Mouse (Mus musculus) stomach, embryonic 14.5 days (tissue): Measurements from ENCODE around the gene Scn1b. TPM values are rescaled to one million over a fixed set of nuclear protein-coding genes. Genes with fewer than 3 reads are reported as not detected.

Experiments used
- polyA plus RNA-seq: library from polyadenylated mRNA; unstranded; fragments of >200 nt; fragmentation: Nextera tagmentation; extraction: Ambion mirVana; gene quantifications from 2 replicates; pipeline ENCODE4 v1.2.1, GENCODE M21; 2014

Scn1b gene
- polyA plus RNA-seq, 1 experiment from 2014 or later, result 1.2 TPM

Other genes with a start within 250 kb of the Scn1b start
- 0.35 and 0.80 TPM in 2 replicates for gene Cd22, start 246.7 kb downstream of the Scn1b start, polyA plus RNA-seq
- 0.10 and 0.74 TPM in 2 replicates for gene Mag, start 212.1 kb downstream of the Scn1b start, polyA plus RNA-seq
- not detected in 2 replicates for gene Hamp2, start 202.3 kb downstream of the Scn1b start, polyA plus RNA-seq
- not detected in 2 replicates for gene Hamp, start 183.0 kb downstream of the Scn1b start, polyA plus RNA-seq
- 21.4 and 29.1 TPM in 2 replicates for gene Usf2, start 170.2 kb downstream of the Scn1b start, polyA plus RNA-seq
- 70.5 and 79.5 TPM in 2 replicates for gene Lsr, start 153.5 kb downstream of the Scn1b start, polyA plus RNA-seq
- 6.4 and 7.1 TPM in 2 replicates for gene Fam187b, start 153.2 kb downstream of the Scn1b start, polyA plus RNA-seq
- gene Fxyd5, start 84.5 kb downstream of the Scn1b start, polyA plus RNA-seq, result 19.9 and 20.2 TPM in 2 replicates
- gene Fxyd7, start 75.5 kb downstream of the Scn1b start, polyA plus RNA-seq, result 35.7 and 42.2 TPM in 2 replicates
- gene Fxyd1, start 69.8 kb downstream of the Scn1b start, polyA plus RNA-seq, result 86.7 and 99.3 TPM in 2 replicates
- gene Lgi4, start 67.7 kb downstream of the Scn1b start, polyA plus RNA-seq, result 0.78 and 1.7 TPM in 2 replicates
- gene Fxyd3, start 50.3 kb downstream of the Scn1b start, polyA plus RNA-seq, result 458 and 479 TPM in 2 replicates
- gene Hpn, start 11.7 kb downstream of the Scn1b start, polyA plus RNA-seq, result 23.0 TPM in 2 replicates
- 62.1 and 63.1 TPM in 2 replicates for gene Gramd1a, start 28.9 kb upstream of the Scn1b start, polyA plus RNA-seq
- not detected in 2 replicates for gene Scgb2b2, start 163.5 kb upstream of the Scn1b start, polyA plus RNA-seq
- not detected in 2 replicates for gene Scgb1b2, start 164.8 kb upstream of the Scn1b start, polyA plus RNA-seq
- not detected in 2 replicates for gene Scgb2b3, start 235.1 kb upstream of the Scn1b start, polyA plus RNA-seq
- gene Scgb1b3, start 248.6 kb upstream of the Scn1b start, polyA plus RNA-seq, result not detected in 2 replicates